Mouse (Mus musculus): ENCODE results near the gene Polr2a. TPM values are rescaled to one million over a fixed set of nuclear protein-coding genes. Genes with fewer than 3 reads are reported as not detected.

Polr2a gene
- polyA plus RNA-seq, 1 experiment, result 103 TPM

DNA sequence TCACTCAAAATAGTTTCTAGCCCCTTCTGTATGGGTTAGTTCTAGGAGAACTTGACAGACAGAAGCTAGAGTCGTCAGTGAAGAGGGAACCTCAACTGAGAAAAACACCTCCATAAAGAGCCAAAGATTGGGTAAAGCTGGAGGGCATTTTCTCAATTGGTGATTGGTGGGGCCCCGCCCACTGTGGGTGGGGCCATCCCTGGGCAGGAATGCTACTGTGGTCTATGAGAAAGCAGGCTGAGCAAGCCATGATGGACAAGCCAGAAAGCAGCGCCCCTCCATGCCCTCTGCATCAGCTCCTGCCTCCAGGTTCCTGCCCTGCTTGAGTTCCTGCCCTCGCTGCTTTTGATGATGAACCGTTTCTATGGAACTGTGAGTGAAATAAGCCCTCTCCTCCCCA lies 32.5 kb downstream of the Polr2a start:
- no peaks in the 10 kb centered on the region for H3K9me3 ChIP-seq (replicated peaks; ENCODE audit: control insufficient read depth, insufficient read depth, low read length, poor library complexity, severe bottlenecking)
- peak overlapping the region; percentile 56 for H3K4me3 ChIP-seq (ENCODE audit: low read depth, low read length)
- TF ChIP-seq CTCF (IDR thresholded peaks at IDR 0.05; ENCODE audit: low read depth, low read length), result no peak
- no peak for TF ChIP-seq EP300 (IDR thresholded peaks at IDR 0.05; ENCODE audit: insufficient read depth, low read depth, low read length)
- TF ChIP-seq POLR2A (IDR thresholded peaks at IDR 0.05; ENCODE audit: insufficient read depth, low read length), result peak; percentile 27
- no peaks in the 10 kb centered on the region for H3K27me3 ChIP-seq (ENCODE audit: control insufficient read depth, insufficient read depth, low read length, poor library complexity, severe bottlenecking)
- H3K36me3 ChIP-seq (ENCODE audit: control insufficient read depth, insufficient read depth, low read length, poor library complexity, severe bottlenecking), result no peaks in the 10 kb centered on the region
- H3K4me1 ChIP-seq (ENCODE audit: control insufficient read depth, insufficient read depth, low read length), result peaks cover 2% of the 10 kb centered on the region
- no peak overlapping the region for H3K27ac ChIP-seq (ENCODE audit: insufficient read depth, low read length)
- peak overlapping the region; percentile 52 for H3K9ac ChIP-seq (ENCODE audit: low read depth, poor library complexity, severe bottlenecking)

GRCm38 (mm10) chr11:69723074-69723473 lies 35.4 kb downstream of the Polr2a start:
- TF ChIP-seq POLR2A (IDR thresholded peaks at IDR 0.05; ENCODE audit: insufficient read depth, low read length) (no peak), CTCF (IDR thresholded peaks at IDR 0.05; ENCODE audit: low read depth, low read length) (no peak), EP300 (IDR thresholded peaks at IDR 0.05; ENCODE audit: insufficient read depth, low read depth, low read length) (no peak)
- H3K4me1 ChIP-seq (ENCODE audit: control insufficient read depth, insufficient read depth, low read length), result peaks cover 2% of the 10 kb centered on the region
- H3K4me3 ChIP-seq (ENCODE audit: low read depth, low read length), result no peak overlapping the region
- no peaks in the 10 kb centered on the region for H3K27me3 ChIP-seq (ENCODE audit: control insufficient read depth, insufficient read depth, low read length, poor library complexity, severe bottlenecking)
- H3K27ac ChIP-seq (ENCODE audit: insufficient read depth, low read length), result no peak overlapping the region
- H3K36me3 ChIP-seq (ENCODE audit: control insufficient read depth, insufficient read depth, low read length, poor library complexity, severe bottlenecking), result no peaks in the 10 kb centered on the region
- H3K9ac ChIP-seq (ENCODE audit: low read depth, poor library complexity, severe bottlenecking), result no peak overlapping the region
- H3K9me3 ChIP-seq (replicated peaks; ENCODE audit: control insufficient read depth, insufficient read depth, low read length, poor library complexity, severe bottlenecking), result no peaks in the 10 kb centered on the region

DNA sequence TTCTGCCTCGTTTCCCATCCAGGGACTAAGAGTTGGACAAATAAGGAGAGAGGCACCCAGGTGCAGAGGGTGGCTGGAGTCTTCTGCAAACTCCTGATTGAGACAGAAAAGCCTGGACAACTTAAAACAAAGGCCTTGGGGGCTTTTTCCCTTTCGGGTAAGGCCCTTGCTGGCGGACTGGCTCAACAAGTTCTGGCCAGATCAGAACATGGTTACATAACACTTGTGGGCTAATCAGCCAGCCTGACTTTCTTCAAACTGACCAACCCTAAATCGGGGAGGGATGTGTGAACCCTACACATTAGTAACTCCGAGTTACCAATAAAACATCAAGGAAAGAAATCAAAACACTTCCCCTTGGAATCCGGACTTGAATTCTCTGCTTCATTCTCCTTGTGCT lies 37.6 kb downstream of the Polr2a start:
- peak overlapping the region; percentile 41; the same call in 1 of the 2 replicates for H3K9ac ChIP-seq (ENCODE audit: low read depth, poor library complexity, severe bottlenecking)
- no peak for TF ChIP-seq EP300 (IDR thresholded peaks at IDR 0.05; ENCODE audit: insufficient read depth, low read depth, low read length)
- no peak for TF ChIP-seq POLR2A (IDR thresholded peaks at IDR 0.05; ENCODE audit: insufficient read depth, low read length)
- TF ChIP-seq CTCF (IDR thresholded peaks at IDR 0.05; ENCODE audit: low read depth, low read length), result no peak

GRCm38 (mm10) chr11:69719423-69719822 lies 39.0 kb downstream of the Polr2a start:
- TF ChIP-seq EP300 (IDR thresholded peaks at IDR 0.05; ENCODE audit: insufficient read depth, low read depth, low read length) (no peak), CTCF (IDR thresholded peaks at IDR 0.05; ENCODE audit: low read depth, low read length) (peak; percentile 46)
- H3K36me3 ChIP-seq (ENCODE audit: control insufficient read depth, insufficient read depth, low read length, poor library complexity, severe bottlenecking), result no peaks in the 10 kb centered on the region
- H3K9me3 ChIP-seq (replicated peaks; ENCODE audit: control insufficient read depth, insufficient read depth, low read length, poor library complexity, severe bottlenecking), result no peaks in the 10 kb centered on the region
- peaks cover 4% of the 10 kb centered on the region for H3K4me1 ChIP-seq (ENCODE audit: control insufficient read depth, insufficient read depth, low read length)
- H3K27me3 ChIP-seq (ENCODE audit: control insufficient read depth, insufficient read depth, low read length, poor library complexity, severe bottlenecking), result no peaks in the 10 kb centered on the region
- H3K27ac ChIP-seq (ENCODE audit: insufficient read depth, low read length), result peak overlapping the region; percentile 95; the same call in 1 of the 2 replicates
- peak overlapping the region; percentile 45 for H3K4me3 ChIP-seq (ENCODE audit: low read depth, low read length)
- H3K9ac ChIP-seq (ENCODE audit: low read depth, poor library complexity, severe bottlenecking), result peak overlapping the region; percentile 77

More for the DNA sequence above, 37.6 kb downstream of the Polr2a start:
- Histone ChIP-seq H3K4me3 (ENCODE audit: low read depth, low read length) (no peak overlapping the region), H3K27me3 (ENCODE audit: control insufficient read depth, insufficient read depth, low read length, poor library complexity, severe bottlenecking) (no peaks in the 10 kb centered on the region), H3K4me1 (ENCODE audit: control insufficient read depth, insufficient read depth, low read length) (peaks cover 4% of the 10 kb centered on the region), H3K27ac (ENCODE audit: insufficient read depth, low read length) (no peak overlapping the region), H3K9me3 (replicated peaks; ENCODE audit: control insufficient read depth, insufficient read depth, low read length, poor library complexity, severe bottlenecking) (no peaks in the 10 kb centered on the region), H3K36me3 (ENCODE audit: control insufficient read depth, insufficient read depth, low read length, poor library complexity, severe bottlenecking) (no peaks in the 10 kb centered on the region)

DNA sequence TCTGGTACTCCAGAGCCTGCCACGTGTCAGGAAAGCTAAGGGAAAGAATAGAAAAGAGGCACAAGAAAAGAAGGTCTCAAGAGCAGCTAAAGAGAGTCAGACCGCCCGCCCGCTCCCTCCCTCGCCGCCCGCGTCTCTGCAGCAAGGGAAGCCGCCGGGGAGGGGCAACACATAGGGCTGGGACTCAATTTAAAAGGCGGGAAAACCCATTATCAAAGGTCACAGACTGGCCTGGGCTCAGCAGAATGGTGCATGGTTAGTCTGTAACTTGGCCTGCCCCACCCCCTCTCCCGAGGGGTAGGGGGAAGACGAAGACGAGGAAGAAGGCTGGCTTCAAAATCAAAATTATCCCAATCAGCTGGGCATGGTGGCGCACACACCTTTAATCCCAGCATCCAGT lies 39.8 kb downstream of the Polr2a start:
- Histone ChIP-seq H3K9ac (ENCODE audit: low read depth, poor library complexity, severe bottlenecking) (peak overlapping the region; percentile 77), H3K27ac (ENCODE audit: insufficient read depth, low read length) (peak overlapping the region; percentile 95), H3K36me3 (ENCODE audit: control insufficient read depth, insufficient read depth, low read length, poor library complexity, severe bottlenecking) (no peaks in the 10 kb centered on the region), H3K4me1 (ENCODE audit: control insufficient read depth, insufficient read depth, low read length) (peaks cover 4% of the 10 kb centered on the region), H3K4me3 (ENCODE audit: low read depth, low read length) (peak overlapping the region; percentile 12; the same call in 1 of the 2 replicates), H3K27me3 (ENCODE audit: control insufficient read depth, insufficient read depth, low read length, poor library complexity, severe bottlenecking) (no peaks in the 10 kb centered on the region), H3K9me3 (replicated peaks; ENCODE audit: control insufficient read depth, insufficient read depth, low read length, poor library complexity, severe bottlenecking) (no peaks in the 10 kb centered on the region)
- no peak for TF ChIP-seq CTCF (IDR thresholded peaks at IDR 0.05; ENCODE audit: low read depth, low read length)
- TF ChIP-seq EP300 (IDR thresholded peaks at IDR 0.05; ENCODE audit: insufficient read depth, low read depth, low read length), result no peak
- TF ChIP-seq POLR2A (IDR thresholded peaks at IDR 0.05; ENCODE audit: insufficient read depth, low read length), result no peak

GRCm38 (mm10) chr11:69716953-69717352 lies 41.5 kb downstream of the Polr2a start:
- Histone ChIP-seq H3K4me3 (ENCODE audit: low read depth, low read length) (no peak overlapping the region), H3K36me3 (ENCODE audit: control insufficient read depth, insufficient read depth, low read length, poor library complexity, severe bottlenecking) (no peaks in the 10 kb centered on the region), H3K9ac (ENCODE audit: low read depth, poor library complexity, severe bottlenecking) (no peak overlapping the region), H3K27ac (ENCODE audit: insufficient read depth, low read length) (peak overlapping the region; percentile 13), H3K27me3 (ENCODE audit: control insufficient read depth, insufficient read depth, low read length, poor library complexity, severe bottlenecking) (no peaks in the 10 kb centered on the region), H3K9me3 (replicated peaks; ENCODE audit: control insufficient read depth, insufficient read depth, low read length, poor library complexity, severe bottlenecking) (no peaks in the 10 kb centered on the region), H3K4me1 (ENCODE audit: control insufficient read depth, insufficient read depth, low read length) (peaks cover 4% of the 10 kb centered on the region)
- TF ChIP-seq CTCF (IDR thresholded peaks at IDR 0.05; ENCODE audit: low read depth, low read length), result peak; percentile 38
- no peak for TF ChIP-seq EP300 (IDR thresholded peaks at IDR 0.05; ENCODE audit: insufficient read depth, low read depth, low read length)

All from ES-Bruce4 (cell line).